Comparison of ENCODE assay signal across 9 mouse cellular contexts in the genomic region with DNA sequence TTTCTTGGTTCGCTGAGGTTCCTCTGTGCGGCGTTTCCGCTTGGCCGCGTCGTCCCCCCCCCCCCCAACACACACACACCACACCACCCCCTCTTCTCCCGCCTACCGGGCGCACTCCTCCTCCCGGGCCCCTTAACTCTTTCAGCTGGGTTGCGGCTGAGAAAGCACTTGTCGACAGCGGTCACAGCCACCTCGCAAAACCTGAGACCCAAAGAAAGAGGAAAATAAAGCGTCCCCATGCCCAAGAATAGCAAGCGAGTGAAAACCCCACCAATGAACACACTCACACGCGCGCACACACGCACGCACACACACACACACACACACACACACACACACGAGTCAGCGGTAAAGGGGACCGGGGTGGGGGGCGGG. TPM values are rescaled to one million over a fixed set of nuclear protein-coding genes. Genes with fewer than 3 reads are reported as not detected.
DNase-seq lines count a peak whose midpoint lies in the region; ATAC-seq and TF ChIP-seq lines count a peak whose summit lies in the region.
"Had no signal": no experiment of that assay in that cellular context is flagged by ENCODE, and none has a peak within 500 bp of the region (broad histone marks: within the 10 kb centered on the region; RNA-seq: fewer than 3 reads in every experiment).

No protein-coding gene starts in this region.

- H3K4me3 ChIP-seq in left cerebral cortex, adult 2 months, result peak overlapping the region; percentile 74
- H3K4me3 ChIP-seq in embryonic facial prominence, embryonic 15.5 days (replicated peaks), result peak overlapping the region; percentile 52
- H3K4me3 ChIP-seq in liver, postnatal 0 days (ENCODE audit: low read depth, low read length), result peak overlapping the region; percentile 34

- no peak for TF ChIP-seq EP300 in liver, postnatal 0 days (IDR thresholded peaks at IDR 0.05; ENCODE audit: low read depth)

- no peaks in the 10 kb centered on the region for H3K36me3 ChIP-seq in embryonic facial prominence, embryonic 15.5 days
- H3K36me3 ChIP-seq in liver, postnatal 0 days (replicated peaks; ENCODE audit: insufficient read depth, low read length), result no peaks in the 10 kb centered on the region

- H3K4me2 ChIP-seq in embryonic facial prominence, embryonic 15.5 days (replicated peaks), result peak overlapping the region; percentile 68
- peak overlapping the region; percentile 63 for H3K4me2 ChIP-seq in liver, postnatal 0 days (ENCODE audit: low read depth, low read length)

- 0 out of 2 replicates have a peak, but pooled peaks have one; percentile 27 for ATAC-seq in embryonic facial prominence, embryonic 15.5 days (ENCODE audit: insufficient number of reproducible peaks, low FRiP score, low TSS enrichment, low read depth)
- no peak for ATAC-seq in liver, postnatal 0 days
- ATAC-seq in megakaryocyte progenitor cell, adult 5-6 weeks (replicated peaks; ENCODE audit: poor library complexity), result no peak

- no peak for DNase-seq in left cerebral cortex, adult 2 months (ENCODE audit: extremely low spot score in 1 of 2, low spot score in 2 of 2)
- no peak for DNase-seq in left cerebral cortex, adult 8-10 months (ENCODE audit: low spot score in 2 of 2)
- peak; percentile 57 to 64 for DNase-seq in kidney, adult 8-10 months
- no peak for DNase-seq in liver, postnatal 0 days
- DNase-seq in spleen, adult 12 weeks (ENCODE audit: low spot score), result no peak
- no peak for DNase-seq in urinary bladder, adult 18-20 months (ENCODE audit: low spot score in 2 of 2)

- H3K9me3 ChIP-seq in embryonic facial prominence, embryonic 15.5 days (replicated peaks), result no peaks in the 10 kb centered on the region
- H3K9me3 ChIP-seq in liver, postnatal 0 days (ENCODE audit: low read length), result no peaks in the 10 kb centered on the region

- intact Hi-C loops in left cerebral cortex, adult 2 months (cut with DNase I), result loop anchor here (2.0 to 10.0 kb wide), 5 partner anchors 795 to 1659 kb away; no protein-coding TSS in a partner anchor

- peak overlapping the region; percentile 96 for H3K27ac ChIP-seq in left cerebral cortex, adult 2 months
- H3K27ac ChIP-seq in embryonic facial prominence, embryonic 15.5 days (replicated peaks), result peak overlapping the region; percentile 87
- H3K27ac ChIP-seq in liver, postnatal 0 days (ENCODE audit: low read depth), result no peak overlapping the region
- H3K27ac ChIP-seq: macrophage had no signal

- H3K4me1 ChIP-seq in embryonic facial prominence, embryonic 15.5 days, result peaks cover 41% of the 10 kb centered on the region
- 0 out of 2 replicates have a peak, but pooled peaks cover 2% of the 10 kb centered on the region for H3K4me1 ChIP-seq in liver, postnatal 0 days (ENCODE audit: insufficient read depth)

- no peak for TF ChIP-seq CTCF in left cerebral cortex, adult 2 months (IDR thresholded peaks at IDR 0.05)
- no peak for TF ChIP-seq CTCF in liver, postnatal 0 days (IDR thresholded peaks at IDR 0.05; ENCODE audit: low read depth)

- H3K9ac ChIP-seq in embryonic facial prominence, embryonic 15.5 days, result no peak overlapping the region
- no peak overlapping the region for H3K9ac ChIP-seq in liver, postnatal 0 days (replicated peaks)

- WGBS in embryonic facial prominence, embryonic 15.5 days, result under 1% methylated on average over 26 of the region's 26 CpGs
- under 1% methylated on average over 20 of the region's 26 CpGs for WGBS in liver, postnatal 0 days (ENCODE audit: insufficient replicate concordance)

- H3K27me3 ChIP-seq in embryonic facial prominence, embryonic 15.5 days, result peaks cover 78% of the 10 kb centered on the region
- H3K27me3 ChIP-seq in liver, postnatal 0 days (ENCODE audit: insufficient read depth, low read length), result peaks cover 86% of the 10 kb centered on the region

RNA-seq across cellular contexts. Expression of a gene that starts 1.3 kb away (rescaled TPM):
- 10 to 100 TPM; 61.6 to 66.4 TPM for total RNA-seq in left cerebral cortex, adult 2 months (2021)
- 10 to 100 TPM; 47.4 to 53.3 (median 51.4) TPM for total RNA-seq in left cerebral cortex, adult 8-10 months (2022)
- polyA plus RNA-seq in embryonic facial prominence, embryonic 15.5 days (2015; fragmentation: Nextera tagmentation; extraction: Ambion mirVana), result 3.9 and 4.4 TPM in 2 replicates
- polyA plus RNA-seq in liver, postnatal 0 days (2015; fragmentation: Nextera tagmentation; extraction: Ambion mirVana), result not detected in 2 replicates
- not detected in 2 replicates for total RNA-seq in megakaryocyte progenitor cell, adult 5-6 weeks (2015)
- not detected in 2 replicates for total RNA-seq in megakaryocyte progenitor cell, adult 5-6 weeks (2017)
- polyA plus RNA-seq: macrophage had no signal

Comparison
In these comparisons a context has a peak if more than half of its experiments do, and no peak if none do; other contexts are left out.
1. DNase-seq: peak in kidney, adult 8-10 months (2 of 2); none in left cerebral cortex, adult 2 months (0 of 2), left cerebral cortex, adult 8-10 months (0 of 2), liver, postnatal 0 days (single experiment), spleen, adult 12 weeks (single experiment) and urinary bladder, adult 18-20 months (0 of 2).
2. RNA of a gene that starts 1.3 kb away (total RNA-seq): 61.6 to 66.4 TPM in left cerebral cortex, adult 2 months and 47.4 to 53.3 TPM in left cerebral cortex, adult 8-10 months; not detected in megakaryocyte progenitor cell, adult 5-6 weeks; every median in the first group is over 10 times any median in the second.
3. Peak in every context shown above with its lines, with median percentiles within 50 percentile points of each other: H3K4me3 ChIP-seq.